Comparison of ENCODE assay signal across 26 mouse cellular contexts in the genomic region with DNA sequence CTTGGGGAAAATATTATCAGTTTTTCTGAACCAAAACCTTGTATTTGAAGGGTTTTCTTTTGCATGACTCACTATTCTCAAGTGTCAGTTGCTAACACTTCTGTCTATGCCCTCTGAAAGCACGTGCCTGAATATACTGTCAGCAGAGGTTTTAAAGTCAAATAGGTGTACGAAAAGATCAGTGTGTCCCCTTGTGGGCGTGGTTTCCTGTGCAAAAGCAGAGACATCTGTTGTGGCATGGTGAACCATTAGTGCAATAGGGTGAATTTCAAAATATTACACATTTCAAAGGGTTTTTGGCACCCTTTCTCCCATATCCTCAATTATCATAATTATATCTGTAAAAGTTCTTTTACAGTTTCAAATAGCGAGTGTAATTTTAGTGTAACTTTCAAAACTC.
"Had no signal": no experiment of that assay in that cellular context is flagged by ENCODE, and none has a peak within 500 bp of the region (broad histone marks: within the 10 kb centered on the region; RNA-seq: fewer than 3 reads in every experiment).

No protein-coding gene starts in this region.

- ATAC-seq: hindbrain, postnatal 0 days; intestine, embryonic 16.5 days; liver, embryonic 12.5 days had no signal

- H3K27ac ChIP-seq: gastrocnemius, adult 2 months; heart, adult 2 months; heart, embryonic 13.5 days; heart, embryonic 15.5 days; hindbrain, embryonic 13.5 days; hindbrain, embryonic 15.5 days; hindbrain, postnatal 0 days; kidney, embryonic 15.5 days; kidney, postnatal 0 days; left cerebral cortex, adult 2 months; limb, embryonic 13.5 days; limb, embryonic 15.5 days; liver, embryonic 12.5 days; liver, embryonic 14.5 days had no signal

- H3K4me3 ChIP-seq: gastrocnemius, adult 2 months; heart, adult 2 months; heart, embryonic 13.5 days; heart, embryonic 15.5 days; hindbrain, embryonic 13.5 days; hindbrain, embryonic 15.5 days; kidney, embryonic 15.5 days; left cerebral cortex, adult 2 months; limb, embryonic 13.5 days; limb, embryonic 15.5 days; liver, embryonic 12.5 days had no signal

- DNase-seq: gastrocnemius, adult 2 months; gastrocnemius, postnatal 10 days; gastrocnemius, postnatal 25 days; heart, adult 11 months; heart, adult 2 months; heart, postnatal 14 days; heart, postnatal 36 days; kidney, adult 11 months; kidney, adult 2 months; kidney, adult 9 months; kidney, postnatal 14 days; kidney, postnatal 36 days; layer of hippocampus, postnatal 36 days had no signal
